Mouse (Mus musculus): ENCODE measurements around the gene Gm45140.

- no peak for TF ChIP-seq POLR2A (IDR thresholded peaks at IDR 0.05; ENCODE audit: insufficient read depth, low read depth, low read length)
- TF ChIP-seq CTCF (IDR thresholded peaks at IDR 0.05; ENCODE audit: insufficient read depth, low read depth, low read length), result no peak
These were observed 78.7 kb downstream of the Gm45140 start for GRCm38 (mm10) chr6:87756896-87757295.

Measured in olfactory bulb, adult 2 months (tissue).